Mouse (Mus musculus): ENCODE data around the gene Cysltr1. TPM values are rescaled to one million over a fixed set of nuclear protein-coding genes. Genes with fewer than 3 reads are reported as not detected.

Cysltr1 gene
- polyA plus RNA-seq (2012; rRNA removed): 0.41 and 0.50 TPM in 2 replicates

DNA sequence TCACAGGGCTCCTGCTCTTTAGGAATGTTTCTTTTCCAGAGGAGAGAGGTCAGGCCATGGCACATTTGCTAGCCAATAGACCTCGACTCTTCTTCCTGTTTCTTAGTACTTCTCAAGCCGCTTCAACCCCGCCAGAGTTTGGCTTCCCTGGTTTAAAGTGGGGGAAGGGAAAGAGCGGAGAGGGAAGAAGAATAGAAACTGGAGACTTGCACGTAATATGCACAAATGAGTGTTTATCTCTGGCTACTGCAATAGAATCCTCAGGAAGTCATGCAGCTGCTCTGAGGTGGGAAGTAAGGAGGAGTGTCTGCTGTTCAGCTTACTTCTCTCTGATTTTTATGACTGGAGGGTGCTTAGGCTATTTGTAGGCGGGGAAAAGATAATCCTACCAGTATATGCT lies at the start of gene Cysltr1:
TSS of gene Cysltr1 (minus strand) at position 294 of the 400 bp plus-strand sequence.

DNA sequence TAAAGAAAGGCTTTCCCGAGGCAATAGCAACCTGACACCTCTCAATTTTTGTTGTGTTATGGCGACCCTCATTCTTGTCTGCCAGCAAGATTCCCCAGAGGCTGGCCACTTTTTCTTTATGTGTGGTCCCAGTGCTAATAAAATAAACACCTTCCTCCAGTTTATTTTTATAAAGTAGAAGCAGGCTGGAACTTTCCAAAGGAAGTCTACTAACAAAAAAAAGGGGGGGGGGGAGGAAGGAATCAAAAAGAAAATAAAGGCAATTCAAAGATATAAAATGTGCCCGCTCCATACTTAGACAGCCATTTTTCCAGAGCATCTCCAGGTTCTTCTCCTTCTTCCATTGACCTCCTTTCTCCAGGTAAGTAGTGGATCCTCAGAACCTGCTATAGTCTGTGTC lies 20.6 kb downstream of the Cysltr1 start, which contains the start of gene Gm5127:
TSS of gene Gm5127 (plus strand) at position 301 of the 400 bp plus-strand sequence.

Other genes with a start within 250 kb of the Cysltr1 start
- gene Fndc3c1, start 118.3 kb downstream of the Cysltr1 start, polyA plus RNA-seq (2012; rRNA removed): 1.5 and 4.3 TPM in 2 replicates
- 0.27 and 0.28 TPM in 2 replicates for gene Gm5127, start 20.5 kb downstream of the Cysltr1 start, polyA plus RNA-seq (2012; rRNA removed)
- 4.0 and 24.2 TPM in 2 replicates for gene Rtl3, start 237.0 kb upstream of the Cysltr1 start, polyA plus RNA-seq (2012; rRNA removed)

All from central nervous system, embryonic 14 days (tissue).